Mouse (Mus musculus) left cerebral cortex, adult 18-20 months (tissue): Measurements from ENCODE around the gene Dync1i1. TPM values are rescaled to one million over a fixed set of nuclear protein-coding genes. Genes with fewer than 3 reads are reported as not detected.

Source experiments
- DNase-seq, 2 experiments: peaks; one replicate each; pipeline ENCODE4 v3.0.0; 2021 to 2022; ENCODE audit warnings: low spot score in 2 of 2, mixed read lengths in 1 of 2
- total RNA-seq, 2 experiments: library from RNA; stranded (reverse); gene quantifications; 2 replicates each; pipeline ENCODE4 v1.2.3; 2021

Gene Dync1i1
- total RNA-seq, 2 experiments from 2014 or later, result 124 to 135 TPM

- no peak for DNase-seq
These were observed 43.1 kb downstream of the Dync1i1 start for GRCm38 (mm10) chr6:5768576-5768975.

- DNase-seq, result no peak
These were observed 44.8 kb downstream of the Dync1i1 start for GRCm38 (mm10) chr6:5770283-5770682.

- no peak for DNase-seq
These were observed 50.0 kb downstream of the Dync1i1 start for GRCm38 (mm10) chr6:5775461-5775860.

GRCm38 (mm10) chr6:5781752-5782151 lies 56.3 kb downstream of the Dync1i1 start:
- DNase-seq, result no peak

DNA sequence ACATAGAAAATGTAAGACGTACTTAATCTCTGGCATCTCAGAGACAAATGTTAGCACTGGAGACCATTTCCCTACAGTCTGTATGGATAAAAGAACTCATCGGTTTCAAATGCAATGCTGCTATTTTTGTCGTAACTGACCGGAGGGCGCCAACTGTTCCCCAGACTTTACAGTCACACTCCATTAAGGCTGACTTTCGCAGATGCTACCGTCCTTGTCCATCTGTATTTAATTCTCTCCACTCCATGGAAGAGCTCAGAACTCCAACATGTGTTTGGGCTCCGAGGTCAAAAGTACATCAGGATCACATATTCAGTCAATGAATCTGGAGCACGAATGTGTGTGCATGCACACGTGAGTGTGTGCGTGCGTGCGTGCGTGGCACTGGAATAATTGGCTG lies 58.4 kb downstream of the Dync1i1 start:
- DNase-seq, result no peak

- DNase-seq, result no peak
These were observed 65.2 kb downstream of the Dync1i1 start for GRCm38 (mm10) chr6:5790607-5791006.

GRCm38 (mm10) chr6:5794106-5794753 lies 68.8 kb downstream of the Dync1i1 start:
- peak; percentile 18 to 35 for DNase-seq

- no peak for DNase-seq
These were observed 69.9 kb downstream of the Dync1i1 start for GRCm38 (mm10) chr6:5795314-5795713.

- DNase-seq, result no peak
These were observed 76.8 kb downstream of the Dync1i1 start for GRCm38 (mm10) chr6:5802124-5802839.

DNA sequence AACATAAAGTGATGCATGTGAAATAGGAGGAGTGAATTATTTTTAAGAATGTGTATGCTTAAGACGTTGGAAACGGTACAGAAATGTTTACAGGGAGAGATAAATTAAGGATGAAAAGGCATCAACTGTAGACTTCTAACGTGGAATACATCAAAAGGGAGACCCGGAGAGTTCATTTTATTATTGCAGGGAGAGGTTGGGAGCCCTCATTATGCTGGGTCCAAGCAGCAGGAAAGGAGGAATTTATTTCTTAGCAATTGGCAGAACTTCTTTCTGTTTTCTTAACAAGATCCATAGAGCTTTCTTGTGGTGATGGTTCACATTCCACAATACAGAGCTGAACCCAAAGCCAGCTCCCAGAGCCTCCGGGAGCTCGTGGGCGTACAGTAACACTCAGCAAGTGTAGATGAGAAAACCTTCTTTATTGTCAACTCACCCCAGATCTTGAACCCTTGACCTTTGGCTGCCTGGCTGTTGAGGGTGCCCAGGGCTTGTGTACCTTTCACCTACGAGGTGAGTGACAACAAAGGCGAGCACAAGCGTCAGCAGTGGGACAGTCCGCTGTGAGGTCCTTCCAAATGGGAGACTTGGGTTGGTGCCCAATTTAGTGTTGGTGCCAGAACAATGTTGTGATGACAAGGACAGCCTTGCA lies 77.5 kb downstream of the Dync1i1 start:
- no peak for DNase-seq

DNA sequence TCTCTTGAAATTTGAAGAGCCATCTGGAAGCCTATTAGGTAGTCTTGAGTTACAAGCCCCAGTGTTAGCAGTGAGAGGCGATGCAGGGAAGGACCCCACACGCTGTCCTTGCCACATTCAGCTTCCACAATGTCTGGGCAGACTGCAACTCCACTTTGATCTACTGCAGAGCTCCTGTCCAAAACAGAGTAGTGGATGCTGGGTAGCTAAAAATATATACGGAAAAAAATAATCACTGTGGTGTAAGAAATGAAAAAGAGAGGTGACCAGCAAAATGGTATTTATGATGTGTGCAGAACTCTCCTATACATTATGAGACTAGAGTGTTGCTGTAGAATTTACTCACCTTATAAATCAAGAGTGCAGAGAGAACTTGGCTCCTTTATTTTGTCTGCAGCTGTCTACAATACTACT lies 82.6 kb downstream of the Dync1i1 start:
- no peak for DNase-seq

GRCm38 (mm10) chr6:5812076-5812475 lies 86.6 kb downstream of the Dync1i1 start:
- no peak for DNase-seq

DNA sequence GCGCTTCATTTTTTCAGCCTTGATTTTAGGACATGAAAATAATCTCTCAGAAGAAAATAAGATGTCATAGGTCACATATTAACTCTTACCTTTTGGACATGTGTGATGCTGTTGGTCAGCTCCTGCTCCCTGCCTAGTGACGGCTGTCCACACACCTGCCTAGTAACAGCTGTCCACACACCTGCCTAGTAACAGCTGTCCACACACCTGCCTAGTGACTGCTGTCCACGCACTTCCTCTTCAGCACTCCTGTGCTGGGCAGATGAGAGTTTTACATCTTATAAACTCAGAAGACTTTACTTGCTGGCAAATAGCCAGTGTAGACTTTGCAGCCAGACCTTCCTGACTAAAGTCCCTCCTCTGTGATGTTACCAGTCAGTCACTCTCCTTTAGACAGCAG lies 94.2 kb downstream of the Dync1i1 start:
- DNase-seq, result no peak

- no peak for DNase-seq
These were observed 100.0 kb downstream of the Dync1i1 start for GRCm38 (mm10) chr6:5825461-5825860.

DNA sequence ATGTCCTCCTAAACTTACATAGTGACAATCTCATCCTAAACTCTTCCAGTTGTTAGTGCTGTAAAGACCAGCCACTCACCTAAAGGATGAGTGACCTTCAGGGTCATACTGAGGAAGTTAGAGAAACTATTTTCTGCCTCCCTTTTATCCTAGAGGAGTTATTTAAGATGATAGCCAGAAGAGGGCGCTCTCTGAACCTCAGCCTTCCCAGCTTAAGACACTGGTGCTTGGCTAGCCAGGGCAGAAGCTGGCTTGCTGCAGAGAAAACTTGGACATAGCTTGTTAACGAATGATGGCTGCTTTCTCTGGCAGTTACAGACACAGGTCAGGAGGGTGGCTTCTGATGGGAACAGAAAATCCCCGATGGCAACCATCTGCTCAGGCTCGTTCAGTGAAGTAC lies 101.6 kb downstream of the Dync1i1 start:
- no peak for DNase-seq

DNA sequence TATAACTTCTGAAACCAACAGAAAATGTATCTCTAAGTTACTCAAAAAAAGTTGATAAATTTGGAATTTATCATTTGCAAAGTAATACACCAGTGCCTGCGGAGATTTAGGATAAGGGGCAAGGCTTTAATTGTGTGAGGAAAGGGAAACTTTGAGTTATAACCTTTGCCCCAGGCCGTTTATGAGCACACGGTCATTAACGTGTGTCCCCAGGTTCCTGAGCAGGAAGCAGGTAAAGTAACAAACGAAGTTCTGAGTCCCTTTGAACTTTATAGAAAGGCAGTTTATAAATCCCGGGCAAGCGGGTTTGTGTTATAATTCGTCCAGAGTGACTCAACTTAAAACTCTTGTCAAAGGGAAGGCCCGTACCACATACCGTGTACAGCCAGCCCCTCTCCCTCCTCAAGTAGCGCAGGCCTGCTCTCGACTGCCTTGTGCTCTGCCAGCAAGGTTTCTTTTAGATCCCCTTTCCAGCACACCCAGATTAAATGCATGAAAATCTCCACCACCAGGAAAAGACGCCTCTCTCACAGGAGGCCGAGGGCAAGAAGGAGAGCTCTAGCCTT lies 103.1 kb downstream of the Dync1i1 start:
- DNase-seq, result no peak

DNA sequence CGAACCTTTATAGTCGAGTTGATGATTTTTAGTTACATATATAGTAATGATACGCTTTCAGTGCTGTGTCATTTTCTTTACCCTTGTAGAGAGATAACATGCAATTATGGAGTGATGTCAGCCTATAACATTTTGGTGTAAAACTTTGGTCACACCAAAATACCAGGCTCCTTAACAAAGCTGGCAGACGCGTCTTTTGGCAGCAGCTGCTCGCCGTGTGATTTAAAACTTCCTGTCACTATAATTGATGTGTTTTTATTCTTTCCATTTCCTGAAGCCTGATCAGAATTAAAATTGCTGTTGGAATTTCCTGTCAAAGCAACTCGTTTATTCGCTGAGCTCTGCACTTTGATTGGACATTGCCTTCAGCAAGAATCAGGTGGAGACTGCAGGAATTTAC lies 103.7 kb downstream of the Dync1i1 start:
- no peak for DNase-seq

DNA sequence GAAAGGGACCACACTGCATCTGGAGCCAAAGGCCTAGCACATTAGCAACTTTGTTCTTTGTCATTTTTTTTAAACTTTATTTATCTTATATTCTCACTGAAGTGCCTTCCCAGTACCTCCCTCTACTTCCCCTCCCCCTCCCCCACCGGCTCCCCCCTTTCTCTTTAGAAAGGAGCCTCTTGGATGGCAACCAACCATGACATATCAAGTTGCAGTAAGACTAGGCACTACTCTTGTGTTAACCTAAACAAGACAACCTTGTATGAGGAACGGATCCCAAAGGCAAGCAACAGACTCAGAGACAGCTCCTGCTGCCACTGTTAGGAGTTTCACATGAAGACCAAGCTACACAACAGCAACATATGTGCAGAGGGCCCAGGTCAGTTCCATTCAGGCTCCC lies 105.3 kb downstream of the Dync1i1 start:
- no peak for DNase-seq

GRCm38 (mm10) chr6:5831233-5831632 lies 105.8 kb downstream of the Dync1i1 start:
- DNase-seq, result no peak

DNA sequence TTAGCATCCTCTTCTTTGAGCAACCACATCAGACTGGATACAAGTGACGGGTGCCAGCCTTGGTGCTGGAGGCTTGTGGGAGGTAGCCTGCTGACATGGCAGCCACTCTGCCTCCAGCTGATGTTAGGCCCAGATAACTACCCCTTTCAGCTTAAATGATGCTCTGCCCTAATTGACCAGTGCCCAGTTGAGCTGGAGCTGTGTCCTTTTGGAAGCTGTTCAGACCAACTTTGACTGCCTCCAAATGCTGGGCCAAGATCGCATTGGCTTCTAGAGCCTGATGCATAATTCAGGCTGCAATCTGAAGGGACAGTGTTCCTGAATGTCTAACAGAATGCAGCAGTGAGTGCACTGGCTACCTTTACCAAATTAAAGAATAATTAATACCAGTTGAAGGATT lies 107.4 kb downstream of the Dync1i1 start:
- DNase-seq, result no peak

DNA sequence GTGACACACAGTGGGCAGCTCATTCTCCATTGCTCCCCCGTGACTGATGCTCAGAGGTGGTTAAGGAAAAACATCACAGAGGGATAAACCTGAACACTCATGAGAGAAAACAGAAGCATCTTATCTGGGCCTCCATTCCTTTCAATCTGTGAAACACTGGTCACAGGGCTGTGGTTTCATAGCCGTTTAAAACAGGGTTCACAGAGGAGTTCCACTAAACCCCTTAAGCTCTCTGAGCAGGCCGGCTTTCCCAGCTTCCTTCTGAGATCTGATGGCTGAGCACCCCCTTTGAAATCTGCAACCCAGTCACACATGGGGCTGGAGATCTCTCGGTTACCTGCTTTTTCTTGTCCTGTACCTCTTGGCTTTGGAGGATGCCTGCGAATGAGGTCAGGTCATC lies 117.0 kb downstream of the Dync1i1 start:
- no peak for DNase-seq

GRCm38 (mm10) chr6:5846154-5846553 lies 120.7 kb downstream of the Dync1i1 start:
- DNase-seq, result no peak
